Mouse (Mus musculus): Measurements from ENCODE around the gene Aifm1. TPM values are rescaled to one million over a fixed set of nuclear protein-coding genes. Genes with fewer than 3 reads are reported as not detected.
A peak's percentile ranks its signal among the peaks of the same experiment; 100 is the strongest.

The Aifm1 gene
- polyA plus RNA-seq (2015; fragmentation: Nextera tagmentation; extraction: Ambion mirVana), result 123 and 139 TPM in 2 replicates

DNA sequence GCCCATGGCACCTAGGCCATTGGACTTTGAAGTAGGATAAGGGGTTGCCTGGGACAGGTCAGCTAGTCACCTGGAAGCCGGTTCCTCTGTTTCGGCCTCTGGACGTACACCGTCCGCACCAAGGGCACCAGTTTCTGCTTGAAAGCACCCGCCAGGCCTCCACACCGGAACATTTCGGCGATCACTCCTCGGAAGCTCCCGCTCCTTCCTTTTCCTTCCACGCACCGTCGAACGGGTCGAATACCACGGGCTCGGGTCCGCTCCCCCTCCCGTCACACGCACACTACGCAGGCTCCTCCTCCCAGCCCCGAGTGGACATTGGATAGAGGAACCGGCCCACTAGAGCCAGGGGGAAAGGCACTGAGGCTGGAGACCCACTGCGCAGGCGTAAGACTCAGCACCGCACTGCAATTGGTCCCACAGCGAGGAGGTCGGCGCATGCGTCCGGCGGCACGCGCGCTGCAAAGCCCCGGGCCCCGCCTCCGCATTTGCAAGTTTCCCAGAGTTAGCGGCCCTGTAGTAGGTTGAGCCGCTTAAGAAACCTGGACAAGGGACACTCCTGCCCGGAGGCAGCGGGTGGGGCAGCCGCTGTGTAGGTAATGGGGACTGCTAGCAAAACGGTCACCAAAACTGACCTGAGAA lies at the start of gene Aifm1:
TSS of gene Aifm1 (minus strand) at position 398 of the 642 bp plus-strand sequence.
- peak within 1 kb of the TSS; percentile 68 for H3K4me2 ChIP-seq (ENCODE audit: low read depth, low read length)
- H3K27ac ChIP-seq (ENCODE audit: low read length), result peak within 1 kb of the TSS; percentile 68
- H3K9ac ChIP-seq (ENCODE audit: low read length), result peak within 1 kb of the TSS; percentile 82
- WGBS, result 19% methylated on average over 43 of the region's 45 CpGs
- H3K9me3 ChIP-seq (replicated peaks; ENCODE audit: control insufficient read depth, low read length), result no peaks in the 10 kb centered on the region
- no peaks in the 10 kb centered on the region for H3K27me3 ChIP-seq (ENCODE audit: control insufficient read depth, insufficient read depth, low read length)
- H3K36me3 ChIP-seq (ENCODE audit: control insufficient read depth, insufficient read depth), result no peaks in the 10 kb centered on the region; the same call in 1 of the 2 replicates
- H3K4me1 ChIP-seq (ENCODE audit: control insufficient read depth, insufficient read depth, low read length), result 0 out of 2 replicates have a peak, but pooled peaks cover 2% of the 10 kb centered on the region
- ATAC-seq (replicated peaks; ENCODE audit: extremely low read depth, insufficient read depth, low FRiP score), result peak; percentile 98
- H3K4me3 ChIP-seq (ENCODE audit: low read length), result peak within 1 kb of the TSS; percentile 69

DNA sequence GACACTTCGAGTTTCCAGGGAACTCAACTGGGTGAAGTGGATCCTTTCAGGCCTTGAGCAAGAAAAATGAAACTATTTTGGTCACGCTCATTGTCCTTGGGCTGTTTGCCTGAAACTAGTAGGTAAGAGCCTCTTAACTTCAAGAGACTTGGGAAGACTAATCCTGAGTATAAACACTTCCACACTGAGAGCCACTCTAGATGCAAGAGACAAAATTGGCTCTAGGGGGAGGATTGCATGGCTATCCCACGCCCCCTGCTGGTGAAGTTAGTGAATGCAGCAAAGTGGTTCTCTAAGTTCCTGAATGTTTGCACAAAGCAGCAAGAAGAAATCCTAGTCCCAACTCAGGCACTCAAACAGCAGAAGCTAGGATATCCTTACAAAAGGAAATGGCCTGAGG lies 18.8 kb upstream of the Aifm1 start:
- H3K27me3 ChIP-seq (ENCODE audit: control insufficient read depth, insufficient read depth, low read length), result no peaks in the 10 kb centered on the region
- ATAC-seq (replicated peaks; ENCODE audit: extremely low read depth, insufficient read depth, low FRiP score), result no peak

GRCm38 (mm10) chrX:48526435-48526834 lies 13.1 kb upstream of the Aifm1 start:
- peaks cover 7% of the 10 kb centered on the region; the same call in 1 of the 2 replicates for H3K4me1 ChIP-seq (ENCODE audit: control insufficient read depth, insufficient read depth, low read length)
- H3K4me2 ChIP-seq (ENCODE audit: low read depth, low read length), result no peak overlapping the region
- no peaks in the 10 kb centered on the region for H3K27me3 ChIP-seq (ENCODE audit: control insufficient read depth, insufficient read depth, low read length)
- no peaks in the 10 kb centered on the region for H3K9me3 ChIP-seq (replicated peaks; ENCODE audit: control insufficient read depth, low read length)
- H3K9ac ChIP-seq (ENCODE audit: low read length), result no peak overlapping the region
- WGBS, result 41% methylated on average over 1 of the region's 3 CpGs
- ATAC-seq (replicated peaks; ENCODE audit: extremely low read depth, insufficient read depth, low FRiP score), result no peak
- no peak overlapping the region for H3K27ac ChIP-seq (ENCODE audit: low read length)
- H3K36me3 ChIP-seq (ENCODE audit: control insufficient read depth, insufficient read depth), result no peaks in the 10 kb centered on the region
- no peak overlapping the region for H3K4me3 ChIP-seq (ENCODE audit: low read length)

More for the DNA sequence above, 18.8 kb upstream of the Aifm1 start:
- H3K4me3 ChIP-seq (ENCODE audit: low read length), result no peak overlapping the region
- no peaks in the 10 kb centered on the region for H3K36me3 ChIP-seq (ENCODE audit: control insufficient read depth, insufficient read depth)
- 20% methylated on average over 3 of the region's 3 CpGs for WGBS
- no peaks in the 10 kb centered on the region for H3K9me3 ChIP-seq (replicated peaks; ENCODE audit: control insufficient read depth, low read length)
- no peak overlapping the region for H3K9ac ChIP-seq (ENCODE audit: low read length)
- H3K4me2 ChIP-seq (ENCODE audit: low read depth, low read length), result peak overlapping the region; percentile 39; the same call in 1 of the 2 replicates
- no peaks in the 10 kb centered on the region for H3K4me1 ChIP-seq (ENCODE audit: control insufficient read depth, insufficient read depth, low read length)
- H3K27ac ChIP-seq (ENCODE audit: low read length), result no peak overlapping the region

GRCm38 (mm10) chrX:48525866-48526265 lies 12.5 kb upstream of the Aifm1 start:
- no peaks in the 10 kb centered on the region for H3K27me3 ChIP-seq (ENCODE audit: control insufficient read depth, insufficient read depth, low read length)
- peaks cover 7% of the 10 kb centered on the region; the same call in 1 of the 2 replicates for H3K4me1 ChIP-seq (ENCODE audit: control insufficient read depth, insufficient read depth, low read length)
- no peaks in the 10 kb centered on the region for H3K36me3 ChIP-seq (ENCODE audit: control insufficient read depth, insufficient read depth)
- no peak overlapping the region for H3K9ac ChIP-seq (ENCODE audit: low read length)
- H3K9me3 ChIP-seq (replicated peaks; ENCODE audit: control insufficient read depth, low read length), result no peaks in the 10 kb centered on the region
- peak overlapping the region; percentile 43 for H3K27ac ChIP-seq (ENCODE audit: low read length)
- H3K4me3 ChIP-seq (ENCODE audit: low read length), result no peak overlapping the region
- H3K4me2 ChIP-seq (ENCODE audit: low read depth, low read length), result peak overlapping the region; percentile 21; the same call in 1 of the 2 replicates
- 35% methylated on average over 8 of the region's 8 CpGs for WGBS
- peak; percentile 32 for ATAC-seq (replicated peaks; ENCODE audit: extremely low read depth, insufficient read depth, low FRiP score)

DNA sequence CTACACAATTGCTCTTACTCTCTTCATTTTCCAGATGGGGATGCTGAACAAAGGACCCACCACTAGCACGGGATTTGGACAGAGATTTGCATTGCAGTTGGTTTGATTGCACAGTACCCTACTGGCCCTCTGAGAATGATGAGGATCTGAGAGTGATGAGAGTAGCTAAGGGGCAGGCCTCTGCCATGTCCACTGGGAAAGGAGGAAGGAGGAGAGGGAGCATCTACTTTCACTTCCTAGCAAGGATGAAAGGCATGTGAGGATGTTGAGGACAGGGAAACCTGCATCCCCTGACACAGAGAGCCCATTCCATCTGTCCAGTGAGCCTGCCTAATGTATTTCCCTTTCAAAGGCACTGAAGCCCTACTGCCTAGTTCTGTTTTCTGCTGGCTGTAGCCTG lies 12.0 kb upstream of the Aifm1 start:
- 0 out of 2 replicates have a peak overlapping the region, but pooled peaks have one; percentile 21 for H3K4me2 ChIP-seq (ENCODE audit: low read depth, low read length)
- H3K4me1 ChIP-seq (ENCODE audit: control insufficient read depth, insufficient read depth, low read length), result peaks cover 7% of the 10 kb centered on the region; the same call in 1 of the 2 replicates
- no peaks in the 10 kb centered on the region for H3K27me3 ChIP-seq (ENCODE audit: control insufficient read depth, insufficient read depth, low read length)
- 0 out of 2 replicates have a peak, but pooled peaks have one; percentile 6 for ATAC-seq (replicated peaks; ENCODE audit: extremely low read depth, insufficient read depth, low FRiP score)
- no peaks in the 10 kb centered on the region for H3K9me3 ChIP-seq (replicated peaks; ENCODE audit: control insufficient read depth, low read length)
- H3K36me3 ChIP-seq (ENCODE audit: control insufficient read depth, insufficient read depth), result no peaks in the 10 kb centered on the region
- WGBS, result 47% methylated on average over 1 of the region's 1 CpGs
- H3K4me3 ChIP-seq (ENCODE audit: low read length), result no peak overlapping the region
- H3K27ac ChIP-seq (ENCODE audit: low read length), result peak overlapping the region; percentile 43
- H3K9ac ChIP-seq (ENCODE audit: low read length), result no peak overlapping the region

DNA sequence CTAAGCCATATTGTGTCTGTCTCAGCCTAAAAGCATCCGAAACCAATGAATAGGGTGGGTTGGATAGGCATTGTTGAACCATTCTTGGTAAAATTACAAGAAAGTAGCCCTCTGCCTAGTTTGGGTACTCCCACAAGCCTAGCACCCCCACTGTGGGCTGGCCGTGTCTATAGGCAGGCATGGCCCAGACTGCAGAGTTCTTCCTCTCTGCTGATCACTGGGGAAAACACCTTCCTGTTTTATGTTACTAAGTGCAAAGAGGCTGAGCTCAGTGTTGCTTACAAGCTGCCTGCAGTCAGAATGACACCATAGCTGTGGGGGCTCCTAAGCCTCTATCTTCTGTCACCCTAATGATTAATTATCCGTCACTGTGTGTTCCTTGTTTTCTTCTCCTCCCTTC lies 10.1 kb upstream of the Aifm1 start:
- no peaks in the 10 kb centered on the region for H3K36me3 ChIP-seq (ENCODE audit: control insufficient read depth, insufficient read depth)
- no peak overlapping the region for H3K4me3 ChIP-seq (ENCODE audit: low read length)
- H3K27me3 ChIP-seq (ENCODE audit: control insufficient read depth, insufficient read depth, low read length), result no peaks in the 10 kb centered on the region
- H3K4me1 ChIP-seq (ENCODE audit: control insufficient read depth, insufficient read depth, low read length), result peaks cover 7% of the 10 kb centered on the region; the same call in 1 of the 2 replicates
- ATAC-seq (replicated peaks; ENCODE audit: extremely low read depth, insufficient read depth, low FRiP score), result no peak
- no peaks in the 10 kb centered on the region for H3K9me3 ChIP-seq (replicated peaks; ENCODE audit: control insufficient read depth, low read length)
- no peak overlapping the region for H3K27ac ChIP-seq (ENCODE audit: low read length)
- no peak overlapping the region for H3K4me2 ChIP-seq (ENCODE audit: low read depth, low read length)
- WGBS, result 60% methylated on average over 3 of the region's 3 CpGs
- no peak overlapping the region for H3K9ac ChIP-seq (ENCODE audit: low read length)

DNA sequence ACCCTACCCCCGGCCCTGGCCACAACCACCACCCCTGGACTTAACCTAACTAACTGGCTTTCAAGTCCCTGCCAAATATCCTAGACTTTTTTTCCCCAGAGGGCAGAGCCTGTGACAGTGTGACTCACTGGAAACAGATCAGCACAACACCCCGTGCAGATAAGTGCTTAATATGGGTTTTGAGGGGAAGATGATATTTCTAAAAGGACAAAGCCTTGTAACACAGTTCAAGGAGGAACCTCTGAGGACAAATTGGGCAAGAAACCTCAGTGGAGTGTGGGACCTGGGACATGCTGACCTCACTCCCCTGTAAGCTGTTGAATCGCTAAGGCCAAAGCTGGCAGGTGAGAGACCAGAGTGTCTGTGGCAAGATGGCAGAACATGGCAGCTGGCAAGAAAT lies 8.3 kb upstream of the Aifm1 start:
- Histone ChIP-seq H3K4me2 (ENCODE audit: low read depth, low read length) (no peak overlapping the region), H3K27ac (ENCODE audit: low read length) (no peak overlapping the region), H3K36me3 (ENCODE audit: control insufficient read depth, insufficient read depth) (no peaks in the 10 kb centered on the region), H3K4me1 (ENCODE audit: control insufficient read depth, insufficient read depth, low read length) (peaks cover 7% of the 10 kb centered on the region; the same call in 1 of the 2 replicates), H3K27me3 (ENCODE audit: control insufficient read depth, insufficient read depth, low read length) (no peaks in the 10 kb centered on the region), H3K9ac (ENCODE audit: low read length) (no peak overlapping the region), H3K4me3 (ENCODE audit: low read length) (no peak overlapping the region), H3K9me3 (replicated peaks; ENCODE audit: control insufficient read depth, low read length) (no peaks in the 10 kb centered on the region)
- no peak for ATAC-seq (replicated peaks; ENCODE audit: extremely low read depth, insufficient read depth, low FRiP score)
- WGBS, result 68% methylated on average over 3 of the region's 3 CpGs

- ATAC-seq (replicated peaks; ENCODE audit: extremely low read depth, insufficient read depth, low FRiP score), result no peak
- WGBS, result 22% methylated on average over 20 of the region's 20 CpGs
- no peak overlapping the region for H3K27ac ChIP-seq (ENCODE audit: low read length)
Measured at GRCm38 (mm10) chrX:48519549-48520085, 6.3 kb upstream of the Aifm1 start.

More at GRCm38 (mm10) chrX:48519549-48520085, 6.3 kb upstream of the Aifm1 start:
- Histone ChIP-seq H3K4me2 (ENCODE audit: low read depth, low read length) (peak overlapping the region; percentile 87), H3K9ac (ENCODE audit: low read length) (peak overlapping the region; percentile 71), H3K27me3 (ENCODE audit: control insufficient read depth, insufficient read depth, low read length) (no peaks in the 10 kb centered on the region), H3K4me3 (ENCODE audit: low read length) (peak overlapping the region; percentile 59), H3K4me1 (ENCODE audit: control insufficient read depth, insufficient read depth, low read length) (no peaks in the 10 kb centered on the region), H3K36me3 (ENCODE audit: control insufficient read depth, insufficient read depth) (no peaks in the 10 kb centered on the region), H3K9me3 (replicated peaks; ENCODE audit: control insufficient read depth, low read length) (no peaks in the 10 kb centered on the region)
